Mouse (Mus musculus) embryo, embryonic 11.5 days (tissue): ENCODE measurements around the gene Pax8.

Source experiments
- DNase-seq: peaks from one replicate; pipeline ENCODE4 v3.0.0-alpha.2; 2012; ENCODE audit warnings: low read depth, low spot score

Pax8 gene

DNA sequence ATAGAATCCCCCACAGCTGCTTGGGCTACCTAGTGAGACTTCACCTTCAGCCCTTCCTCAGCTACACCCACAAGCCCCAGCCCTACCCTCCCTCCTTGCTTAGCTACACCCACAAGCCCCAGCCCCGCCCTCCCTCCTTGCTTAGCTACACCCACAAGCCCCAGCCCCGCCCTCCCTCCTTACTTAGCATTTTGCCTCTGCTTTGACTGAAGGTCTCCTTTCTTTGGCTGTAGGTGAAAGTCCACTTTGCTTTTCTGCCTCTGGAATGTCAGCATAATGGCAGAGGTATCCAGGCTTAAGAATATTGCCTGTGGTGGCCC is 14.6 kb downstream of the Pax8 start:
- no peak for DNase-seq

DNA sequence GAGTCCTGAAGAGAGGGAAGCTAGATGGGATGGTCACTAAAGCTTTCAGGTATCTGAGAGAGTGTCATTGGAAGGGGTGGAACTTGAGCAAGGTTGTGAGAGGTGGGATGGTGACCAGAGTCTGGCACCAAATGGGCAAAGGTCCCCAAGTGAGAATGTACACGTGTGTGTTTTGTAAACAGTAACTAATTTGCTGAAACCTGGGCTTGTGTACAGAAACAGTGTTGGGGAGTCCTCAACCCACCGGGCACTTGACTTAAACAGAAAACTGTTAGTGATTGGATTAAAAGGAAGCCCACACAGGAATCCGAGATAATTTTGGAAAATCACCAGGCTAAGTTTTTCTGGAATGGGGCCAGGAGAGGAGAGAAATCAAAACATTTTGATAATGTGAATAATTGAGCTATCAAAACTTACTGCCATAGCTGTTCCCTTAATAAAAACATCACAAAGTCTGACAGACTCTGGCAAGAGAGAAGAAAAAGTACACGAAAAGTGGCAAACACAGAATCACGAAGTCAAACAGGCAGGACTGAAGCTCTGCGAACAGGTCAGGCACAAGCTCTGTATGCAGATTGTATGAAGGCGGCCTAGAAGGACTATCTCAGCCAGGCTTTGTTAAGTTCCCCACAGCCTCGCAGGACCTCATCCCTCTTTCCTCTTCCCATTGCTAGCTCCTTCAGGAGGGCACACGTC is 15.1 kb downstream of the Pax8 start:
- no peak for DNase-seq

DNA sequence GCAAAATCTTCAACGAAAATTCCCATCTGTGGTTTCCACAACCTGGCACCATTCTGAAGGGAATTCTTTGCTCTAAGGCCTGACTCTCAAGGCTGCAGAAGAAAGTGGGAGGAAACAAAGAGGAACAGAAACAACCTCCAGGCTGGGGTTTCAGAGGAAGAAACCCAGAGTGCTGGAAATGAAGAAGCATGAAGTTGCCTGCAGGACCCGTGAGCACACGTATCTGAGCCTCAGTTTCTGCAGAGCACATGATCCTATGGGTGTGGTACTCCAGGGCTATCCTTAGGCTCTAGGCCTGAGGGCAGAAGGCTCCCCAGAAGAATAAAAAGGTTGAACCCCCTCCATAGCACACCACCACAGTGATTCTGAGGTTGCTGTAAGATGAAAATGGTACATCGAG is 18.6 kb downstream of the Pax8 start:
- no peak for DNase-seq

DNA sequence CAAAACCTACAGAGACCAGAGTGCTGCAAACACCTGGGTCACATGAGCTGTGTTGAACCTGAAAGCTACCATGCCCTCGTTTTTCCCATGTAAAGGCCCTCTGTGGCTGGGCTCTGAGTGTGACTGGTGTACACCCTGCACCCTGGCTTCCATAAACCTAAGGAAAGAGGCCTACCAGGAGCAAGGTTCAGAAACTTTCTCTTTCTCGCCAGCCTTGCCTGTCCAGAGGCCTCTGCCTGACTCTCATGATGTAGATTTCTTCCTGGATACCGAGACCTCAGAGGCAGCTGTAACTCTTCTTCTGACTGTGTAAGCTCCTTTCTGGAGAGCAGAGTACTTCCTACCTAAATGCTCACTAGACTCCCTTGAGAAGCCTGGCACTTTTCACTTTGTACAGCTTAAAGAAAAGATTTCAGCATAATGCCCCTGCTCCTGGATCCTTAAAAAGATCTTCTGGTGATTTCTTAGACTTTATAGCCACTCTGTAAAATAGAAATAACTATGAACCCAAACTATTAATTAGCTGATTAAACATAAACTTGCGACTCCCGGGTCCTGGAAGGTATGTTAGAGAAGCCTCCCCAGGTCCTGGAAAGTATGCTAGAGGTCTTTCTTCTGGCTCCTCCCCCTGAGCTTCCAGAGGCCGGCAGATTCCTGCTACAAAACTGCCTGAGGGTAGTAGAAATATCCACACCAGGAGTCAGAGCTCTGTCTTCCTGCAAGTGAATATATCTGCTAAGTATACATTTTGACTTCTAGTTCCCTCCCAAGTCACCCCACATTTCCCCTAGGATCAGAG is 20.1 kb downstream of the Pax8 start:
- DNase-seq, result no peak

DNA sequence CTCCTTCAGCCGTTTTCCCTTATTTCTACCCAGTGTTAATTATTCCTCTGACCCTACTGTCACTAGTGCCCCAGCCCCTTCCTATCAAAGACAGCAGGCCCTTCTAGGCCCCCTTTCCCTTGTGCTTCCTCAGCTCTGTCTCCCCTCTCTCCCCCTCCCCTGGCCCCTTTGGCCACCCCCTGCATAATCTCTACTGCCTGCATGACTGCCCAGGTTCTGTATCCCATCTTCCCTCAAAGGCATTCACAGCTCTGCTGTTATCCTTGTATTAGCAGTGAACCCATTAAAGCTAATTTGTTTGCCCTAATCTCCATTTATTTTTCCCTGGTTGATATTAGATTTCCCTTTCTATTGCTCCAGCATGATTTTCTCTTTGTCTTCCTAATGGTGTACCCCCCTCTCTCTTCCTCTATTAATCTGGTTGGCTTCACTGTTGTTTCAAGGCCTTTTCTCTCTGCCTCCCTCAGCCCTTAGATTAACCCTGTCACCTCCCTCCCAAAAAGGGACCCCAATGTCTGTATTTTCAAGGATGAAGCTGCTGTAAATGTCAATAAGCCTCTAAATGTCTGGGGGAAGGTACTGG is 20.9 kb downstream of the Pax8 start:
- DNase-seq, result no peak

DNA sequence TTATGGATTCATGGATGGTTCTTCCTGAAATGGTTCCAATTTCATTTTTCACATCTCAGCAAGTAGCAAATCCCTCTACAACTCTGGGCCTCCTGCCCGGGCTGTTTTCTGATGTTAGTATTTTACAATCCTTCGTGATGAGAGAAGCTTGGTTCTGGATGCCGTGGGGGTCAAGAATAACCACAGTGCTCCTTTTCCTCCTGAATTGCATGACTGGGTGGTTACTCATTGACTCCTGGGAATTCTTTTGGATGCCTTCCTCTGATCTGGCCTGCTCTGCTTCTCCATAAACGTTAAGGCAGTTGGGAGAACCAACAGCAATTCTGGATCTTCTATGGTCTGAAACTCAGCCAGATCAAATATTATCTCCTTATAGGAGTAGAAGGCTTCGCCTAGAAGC is 22.2 kb downstream of the Pax8 start:
- no peak for DNase-seq

DNA sequence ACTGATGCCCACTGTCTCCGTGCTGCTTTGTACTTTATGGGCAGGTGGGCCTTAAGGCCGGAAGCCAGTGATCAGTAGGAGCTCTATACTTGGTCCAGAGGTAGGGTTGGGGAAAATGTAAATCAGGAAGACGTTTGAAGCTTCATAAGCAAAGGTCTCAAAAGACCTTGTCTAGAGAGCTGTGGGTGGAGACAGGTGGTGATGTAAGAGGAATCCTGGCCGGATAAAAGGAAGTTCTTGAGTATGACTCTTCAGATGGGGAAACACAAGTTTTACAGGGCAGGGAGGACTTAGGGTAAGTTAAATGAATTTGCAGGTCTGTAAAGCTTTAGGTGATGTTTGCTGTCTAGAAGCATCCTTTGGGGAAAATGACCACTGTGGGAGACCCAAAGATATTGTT is 26.3 kb downstream of the Pax8 start:
- DNase-seq, result no peak

DNA sequence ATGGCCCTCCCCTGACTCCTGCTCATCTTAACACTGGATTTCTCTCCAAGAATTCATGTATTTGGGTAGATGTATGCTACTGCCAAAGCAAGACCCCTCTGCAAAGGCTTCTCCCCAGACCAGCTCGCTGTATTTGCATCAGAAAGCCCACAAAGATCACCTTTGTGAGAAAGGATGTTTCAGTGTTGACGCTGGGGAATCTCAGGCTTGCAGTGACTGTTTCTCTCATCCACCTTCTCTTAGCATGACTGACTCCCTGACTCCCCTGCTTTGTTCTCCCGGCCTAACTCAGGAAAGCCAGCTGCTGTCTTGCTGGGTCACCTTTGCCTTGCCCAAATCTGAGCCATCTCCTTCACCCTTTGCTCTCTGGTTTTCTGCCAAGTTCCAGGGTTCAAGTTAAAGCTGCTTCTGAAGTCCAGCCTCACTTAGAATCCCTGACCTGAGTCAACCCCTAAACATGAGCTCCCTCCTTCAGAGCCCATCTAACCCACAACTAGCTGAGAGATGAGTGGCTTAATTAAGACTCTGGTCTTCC is 32.1 kb downstream of the Pax8 start:
- no peak for DNase-seq

DNA sequence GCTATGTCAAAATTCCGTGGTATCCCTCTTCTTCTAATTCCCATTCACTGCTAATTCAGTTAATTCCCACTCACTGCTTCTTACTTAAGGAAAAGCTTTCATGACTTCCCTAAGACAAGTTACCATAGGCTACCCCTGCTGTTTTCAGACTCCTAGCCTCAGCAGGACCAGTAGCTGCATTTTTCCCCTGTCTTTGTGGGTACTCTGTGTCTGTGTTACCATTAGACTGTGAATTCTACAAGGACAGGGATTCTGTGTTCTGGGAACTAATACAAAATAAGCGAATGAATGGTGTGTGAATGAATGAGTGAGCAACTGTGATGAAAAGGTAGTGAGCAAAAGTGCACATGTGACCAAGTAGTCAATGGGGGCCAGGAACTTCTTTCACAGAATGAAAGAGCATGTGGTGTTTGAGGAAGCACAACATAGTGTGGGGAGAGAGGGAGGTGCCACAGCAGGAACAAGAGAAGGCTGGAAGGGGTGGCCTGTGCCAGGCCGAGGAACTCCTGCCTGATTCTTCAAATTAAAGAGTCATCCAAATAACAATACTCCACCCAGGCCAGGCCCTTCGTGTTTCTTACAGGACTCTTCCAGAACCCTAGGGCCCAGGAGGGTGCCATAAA is 33.0 kb downstream of the Pax8 start:
- no peak for DNase-seq

DNA sequence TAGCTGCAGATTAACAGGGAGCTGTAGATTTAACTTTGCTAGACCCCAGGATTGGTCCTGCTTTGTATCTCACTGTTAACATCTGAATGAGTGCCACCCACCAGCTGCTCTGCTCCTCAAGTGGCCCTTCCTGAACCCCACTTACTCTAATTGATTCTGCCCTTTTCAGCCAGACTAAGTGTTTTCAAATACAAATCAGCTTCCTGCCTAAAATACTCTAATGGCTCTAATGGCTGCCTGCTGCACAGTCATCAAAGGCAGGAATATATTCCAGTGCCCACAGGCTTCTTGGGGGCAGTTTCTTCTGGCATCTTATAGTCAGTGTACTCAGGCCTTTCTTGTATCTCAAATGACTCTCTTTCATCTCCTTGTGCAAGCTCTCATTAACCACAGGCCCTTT is 33.5 kb downstream of the Pax8 start:
- no peak for DNase-seq

DNA sequence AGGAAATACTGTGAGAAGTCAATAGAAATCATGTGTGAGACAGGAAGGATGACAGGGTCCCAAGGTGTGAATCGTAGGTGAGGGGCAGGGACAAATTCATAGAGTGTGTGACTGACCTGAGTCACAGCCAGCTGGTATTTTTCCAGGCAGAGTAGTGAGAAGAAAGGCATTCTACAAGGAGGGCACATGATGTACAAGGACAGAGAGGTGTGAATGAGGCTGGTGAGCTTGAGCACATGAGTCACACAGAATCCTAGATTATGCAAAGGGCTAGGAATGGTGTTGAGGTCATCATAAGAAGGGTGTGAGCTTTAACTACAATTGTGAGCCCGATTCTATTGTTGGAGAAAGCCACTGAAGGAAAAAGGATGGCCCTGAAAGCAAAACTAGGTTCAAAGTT is 35.3 kb downstream of the Pax8 start:
- no peak for DNase-seq

DNA sequence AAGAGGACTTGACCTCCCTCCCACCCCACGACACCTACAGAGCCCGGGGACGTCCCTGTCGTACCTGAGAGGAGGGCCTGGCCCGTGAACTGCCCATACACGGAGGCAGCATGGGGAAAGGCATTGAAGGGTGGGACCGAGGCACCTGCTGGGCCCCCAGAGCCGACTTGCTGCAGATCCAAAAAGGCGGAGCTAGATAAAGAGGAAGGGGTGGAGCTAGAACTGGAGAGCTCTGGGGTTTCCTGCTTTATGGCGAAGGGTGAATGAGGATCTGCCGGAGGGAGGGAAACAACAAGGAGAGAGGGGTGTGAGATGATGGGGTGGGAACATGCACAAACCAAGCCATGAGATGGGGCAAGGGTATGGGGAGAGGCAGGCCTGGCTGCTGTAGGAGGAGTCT is 39.7 kb downstream of the Pax8 start:
- DNase-seq, result no peak

DNA sequence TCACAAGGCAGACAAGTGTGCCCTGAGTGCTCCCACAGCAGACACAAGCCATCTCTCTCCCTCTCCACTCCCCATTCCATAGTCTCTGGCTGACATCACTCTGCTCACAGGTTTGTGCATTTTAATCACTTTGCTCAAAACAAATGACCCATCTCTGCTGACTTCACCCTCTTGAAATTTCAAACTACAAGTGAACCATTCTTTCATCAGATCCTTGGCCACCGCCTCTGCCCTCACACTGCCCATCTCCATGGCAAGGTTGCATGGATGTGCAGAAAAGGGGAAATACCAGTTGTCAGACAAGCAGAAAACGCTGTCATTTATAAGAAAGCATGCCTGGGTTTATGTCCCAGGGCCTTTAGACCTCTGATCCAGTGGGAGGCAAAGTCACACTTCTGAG is 40.7 kb downstream of the Pax8 start:
- no peak for DNase-seq

DNA sequence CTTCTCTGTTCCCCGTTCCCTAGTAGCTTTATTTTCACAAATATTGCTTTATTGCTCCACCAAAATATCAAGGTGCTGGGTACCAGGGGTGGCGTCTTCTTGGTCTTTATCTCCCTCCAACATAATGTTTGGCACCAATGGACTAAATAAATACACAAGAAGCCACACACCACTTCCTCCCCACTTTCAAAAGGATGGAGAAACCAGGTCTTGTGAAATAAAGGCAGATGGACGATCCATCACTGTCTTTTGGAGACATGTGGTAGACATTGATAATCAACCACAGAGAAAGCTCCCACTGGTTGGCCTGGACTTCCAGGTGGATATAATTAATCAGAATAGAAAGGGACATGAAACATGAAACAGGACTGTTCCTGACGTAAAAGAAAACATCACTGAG is 45.6 kb downstream of the Pax8 start:
- no peak for DNase-seq

DNA sequence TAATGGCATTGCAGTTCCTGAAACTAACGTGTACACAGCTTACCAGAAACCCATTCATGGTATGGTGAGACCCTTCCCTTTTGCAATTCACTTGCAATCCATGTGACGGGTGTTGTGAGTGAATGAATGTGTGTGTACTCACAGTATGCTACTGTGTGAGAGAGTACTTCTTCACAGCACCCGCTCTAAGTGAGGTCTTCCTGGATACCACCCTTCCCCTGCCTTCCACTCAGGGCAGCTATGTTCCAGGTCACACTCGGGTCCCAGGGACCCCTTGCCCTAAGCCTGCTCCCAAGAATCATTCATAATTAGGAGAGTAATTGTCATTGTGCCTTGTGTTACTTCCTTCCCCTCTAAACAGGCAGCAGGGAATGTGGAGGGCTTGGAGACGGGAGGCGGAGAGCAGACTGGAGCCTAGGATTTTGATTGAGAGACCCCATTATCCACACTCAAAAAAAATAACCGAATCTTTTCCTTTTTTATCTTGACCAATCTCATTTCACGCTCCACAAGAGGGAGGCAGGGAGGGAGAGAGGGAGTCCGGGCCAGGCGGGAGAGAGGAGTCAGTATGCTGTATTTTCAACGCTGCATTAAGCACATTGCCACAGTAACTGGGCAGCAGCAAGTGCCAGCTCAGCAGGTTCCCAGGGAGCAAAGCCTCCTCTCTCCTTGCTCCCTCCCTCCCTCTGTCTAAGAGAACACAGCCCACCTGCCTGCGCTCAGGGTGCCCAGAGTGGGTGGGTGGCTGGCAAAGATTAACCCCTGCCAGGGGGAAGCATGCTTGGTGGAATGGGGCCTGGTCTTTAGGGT is 47.3 kb downstream of the Pax8 start:
- no peak for DNase-seq

DNA sequence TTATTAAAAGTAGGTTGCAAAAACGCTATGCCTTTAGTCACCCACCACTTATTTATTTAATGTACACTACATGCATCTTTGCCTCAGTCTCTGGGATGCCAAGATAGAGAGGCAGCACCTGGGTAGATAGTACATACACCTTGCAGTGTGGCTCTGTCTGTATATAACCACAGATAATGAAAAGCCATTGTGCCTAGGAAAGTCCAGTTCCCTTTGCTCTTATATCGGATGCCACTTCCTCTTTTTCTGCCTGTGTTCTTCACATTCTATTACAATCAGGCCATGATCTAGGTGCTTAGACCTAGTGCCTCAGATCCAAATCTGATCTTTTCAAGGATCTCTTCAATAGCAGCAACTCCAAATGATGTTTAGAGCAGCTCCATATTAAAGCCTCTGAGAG is 49.8 kb downstream of the Pax8 start:
- DNase-seq, result no peak

DNA sequence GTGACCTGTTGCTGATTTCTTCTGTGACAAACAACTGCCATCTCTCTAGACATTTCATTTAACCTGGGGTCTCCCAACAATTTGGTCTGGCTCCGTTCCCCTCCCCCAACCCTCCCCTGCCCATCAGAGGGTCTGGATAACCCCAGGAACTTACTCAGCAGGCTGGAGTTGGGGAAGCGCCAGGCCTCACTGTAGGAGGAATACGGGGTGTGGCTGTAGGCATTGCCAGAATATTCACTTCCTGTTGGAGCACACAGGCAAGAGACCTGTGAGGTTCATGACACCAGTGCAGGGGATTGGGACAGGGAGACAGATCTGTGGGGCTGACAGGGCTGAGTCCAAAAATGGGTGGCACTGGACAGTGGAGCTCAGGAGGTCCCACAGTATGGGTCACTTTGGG is 52.6 kb downstream of the Pax8 start:
- DNase-seq, result no peak

DNA sequence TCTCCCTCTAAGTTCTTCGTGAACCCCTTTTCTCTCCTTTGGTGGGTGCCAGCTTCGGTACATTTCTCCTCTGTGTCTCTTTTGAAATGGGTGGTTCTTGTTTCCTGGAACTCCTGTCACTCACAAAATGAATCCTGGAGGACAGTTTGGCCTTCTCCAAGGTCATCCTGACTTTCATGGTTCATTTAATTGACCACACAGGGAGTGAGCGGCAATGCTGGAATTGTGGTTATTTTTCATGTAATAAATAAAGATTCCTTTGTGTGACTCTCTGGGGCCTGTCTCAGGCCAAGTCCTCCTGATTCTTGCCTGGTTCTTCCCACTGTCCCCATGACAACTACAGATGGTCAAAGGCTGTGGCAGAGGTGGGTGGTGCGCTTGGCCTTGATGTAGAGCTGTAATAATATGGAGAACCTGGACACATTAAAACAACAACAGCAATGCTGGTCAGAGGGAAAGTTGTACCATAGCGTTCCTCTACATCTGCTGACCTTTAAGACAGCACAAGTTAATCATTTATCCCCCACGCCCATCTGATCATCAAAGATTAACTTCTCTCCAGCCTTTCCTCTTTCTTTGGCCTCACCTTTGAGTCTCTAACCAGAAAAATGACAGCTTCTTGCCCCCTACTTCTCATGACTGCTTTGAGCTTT is 54.1 kb downstream of the Pax8 start:
- no peak for DNase-seq

DNA sequence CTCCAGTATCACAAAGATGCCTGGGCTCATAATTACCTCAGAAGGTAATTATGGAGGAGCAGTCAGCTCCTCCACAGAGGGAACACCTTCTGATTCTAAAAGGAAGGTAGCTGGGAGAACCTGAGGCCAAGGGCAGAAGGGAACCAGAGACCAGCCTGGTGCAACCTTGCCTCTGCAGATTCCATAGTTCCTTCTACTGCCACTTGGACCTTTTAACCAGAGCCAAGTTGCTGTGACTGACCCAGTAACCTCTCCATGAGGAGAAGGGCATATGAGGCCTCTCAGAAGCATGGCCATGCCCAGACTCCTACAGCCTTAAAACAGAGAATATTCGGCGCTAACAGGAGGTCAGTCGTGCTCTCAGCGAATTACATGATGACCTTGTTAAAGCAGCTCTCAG is 57.8 kb downstream of the Pax8 start:
- no peak for DNase-seq

DNA sequence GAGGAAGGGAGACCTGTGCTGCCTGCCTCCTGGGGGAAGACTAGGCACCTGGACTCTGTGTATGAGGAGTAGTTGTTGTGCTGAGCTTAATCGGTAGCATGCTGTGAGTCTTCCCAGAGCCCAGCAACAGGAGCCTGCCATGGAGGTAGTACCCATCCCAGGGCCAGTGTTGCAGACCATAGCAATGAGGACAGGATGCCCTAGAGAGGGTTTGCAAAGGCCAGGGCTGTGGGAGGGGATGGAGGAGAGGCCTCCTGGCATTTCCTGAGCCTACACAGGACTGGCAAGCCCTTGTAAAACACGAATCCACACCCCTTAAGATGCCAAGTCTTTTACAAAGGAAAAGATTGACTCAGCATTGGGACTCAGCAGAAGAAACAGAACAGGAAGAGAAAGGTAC is 58.3 kb downstream of the Pax8 start:
- no peak for DNase-seq

DNA sequence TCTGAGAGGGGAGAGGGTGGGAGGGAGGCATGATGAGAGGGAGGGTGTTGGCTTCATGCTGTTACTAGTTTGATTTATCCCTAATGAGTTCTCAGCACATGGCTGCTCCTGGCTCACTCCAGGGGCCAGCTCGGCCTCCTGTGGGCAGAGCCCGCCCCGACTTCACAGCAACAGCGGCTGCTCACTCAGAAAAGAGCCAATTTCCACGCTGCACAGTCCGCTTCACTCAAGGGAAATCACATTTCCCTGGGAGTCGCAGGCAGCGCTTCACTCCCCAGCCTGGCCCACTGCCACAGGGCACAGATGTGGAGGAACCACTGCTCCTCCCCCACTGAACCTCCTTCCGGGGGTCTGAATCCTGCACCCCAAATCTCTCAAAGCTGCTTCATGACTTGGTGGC is 58.7 kb downstream of the Pax8 start:
- no peak for DNase-seq
